Mouse (Mus musculus) testis, adult 2 months (tissue): ENCODE data around the gene Apba3.

Experiments
- CTCF ChIP-seq: fragments of 200-500 bp; IDR thresholded peaks from 2 replicates; pipeline ENCODE4 v1.5.1; 2012; ENCODE audit warnings: low read depth, mild to moderate bottlenecking, inconsistent platforms, low read length, moderate library complexity; ENCODE audit not compliant: control insufficient read depth, insufficient read depth, insufficient replicate concordance
- POLR2A ChIP-seq: fragments of 200-500 bp; IDR thresholded peaks from 2 replicates; pipeline ENCODE4 v1.6.1; 2012; ENCODE audit warnings: low read depth, mild to moderate bottlenecking, inconsistent platforms, low read length, moderate library complexity; ENCODE audit not compliant: control insufficient read depth

- TF ChIP-seq CTCF (no peak), POLR2A (no peak)
Measured at GRCm38 (mm10) chr10:81319741-81320549, 53.2 kb downstream of the Apba3 start.
